Mouse (Mus musculus) liver (tissue): ENCODE results near the gene Slc2a2.
A peak's percentile ranks its signal among the peaks of the same experiment; 100 is the strongest.

Experiments
- DNase-seq: peaks from one replicate; pipeline ENCODE4 v3.0.0-alpha.2; 2020; ENCODE audit warnings: mixed read lengths

The Slc2a2 gene

GRCm38 (mm10) chr3:28736981-28737380 is 39.3 kb downstream of the Slc2a2 start:
- no peak for DNase-seq

GRCm38 (mm10) chr3:28740353-28740752 is 42.6 kb downstream of the Slc2a2 start:
- DNase-seq, result no peak

GRCm38 (mm10) chr3:28743251-28743650 is 45.5 kb downstream of the Slc2a2 start:
- DNase-seq, result no peak

GRCm38 (mm10) chr3:28745835-28746483 is 48.3 kb downstream of the Slc2a2 start:
- DNase-seq, result peak; percentile 75

GRCm38 (mm10) chr3:28748151-28748550 is 50.4 kb downstream of the Slc2a2 start:
- DNase-seq, result no peak

GRCm38 (mm10) chr3:28748956-28749355 is 51.3 kb downstream of the Slc2a2 start:
- DNase-seq, result no peak

GRCm38 (mm10) chr3:28755477-28755876 is 57.8 kb downstream of the Slc2a2 start:
- DNase-seq, result no peak

GRCm38 (mm10) chr3:28761225-28761789 is 63.6 kb downstream of the Slc2a2 start:
- DNase-seq, result no peak

GRCm38 (mm10) chr3:28766935-28767334 is 69.2 kb downstream of the Slc2a2 start:
- DNase-seq, result no peak

GRCm38 (mm10) chr3:28768222-28768621 is 70.5 kb downstream of the Slc2a2 start:
- no peak for DNase-seq

- peak; percentile 45 for DNase-seq
Observed at GRCm38 (mm10) chr3:28772919-28773318, 75.2 kb downstream of the Slc2a2 start.

- peak; percentile 68 for DNase-seq
Observed at GRCm38 (mm10) chr3:28775361-28775760, 77.7 kb downstream of the Slc2a2 start.

GRCm38 (mm10) chr3:28775958-28776357 is 78.3 kb downstream of the Slc2a2 start:
- peak; percentile 66 for DNase-seq

- peak; percentile 81 for DNase-seq
Observed at GRCm38 (mm10) chr3:28776491-28776890, 78.8 kb downstream of the Slc2a2 start.

- DNase-seq, result no peak
Observed at GRCm38 (mm10) chr3:28780511-28780910, 82.8 kb downstream of the Slc2a2 start.
